Mouse (Mus musculus) CH12.LX (cell line): ENCODE results near the gene Pex16.

Source experiments
- CTCF ChIP-seq, 2 experiments: IDR thresholded peaks in 1 of 2; conservative IDR thresholded peaks in 1 of 2; 2 replicates each; pipeline ENCODE4 v1.5.1; 2011 to 2012; ENCODE audit warnings: low read depth in 2 of 2, low read length in 2 of 2, improper control_type of control experiment in 1 of 2, inconsistent platforms in 1 of 2, mild to moderate bottlenecking in 1 of 2, moderate library complexity in 1 of 2
- E2F4 ChIP-seq: IDR thresholded peaks from 2 replicates; pipeline ENCODE4 v1.6.1; 2011; ENCODE audit warnings: low read depth, low read length, improper control_type of control experiment; ENCODE audit not compliant: insufficient replicate concordance
- ETS1 ChIP-seq: conservative IDR thresholded peaks from 2 replicates; pipeline ENCODE4 v1.6.1; 2012; ENCODE audit warnings: low read depth, mild to moderate bottlenecking, inconsistent platforms, low read length, improper control_type of control experiment, moderate library complexity
- MAX ChIP-seq: IDR thresholded peaks from 2 replicates; pipeline ENCODE4 v1.6.1; 2011; ENCODE audit warnings: low read length, improper control_type of control experiment
- POLR2A ChIP-seq: IDR thresholded peaks from 2 replicates; pipeline ENCODE4 v1.6.1; 2011; ENCODE audit warnings: low read depth, mild to moderate bottlenecking, improper control_type of control experiment, low read length
- POLR2AphosphoS2 ChIP-seq: IDR thresholded peaks from 2 replicates; pipeline ENCODE4 v1.6.1; 2011; ENCODE audit warnings: low read depth, low read length, improper control_type of control experiment
- SIN3A ChIP-seq: IDR thresholded peaks from 2 replicates; pipeline ENCODE4 v1.6.1; 2012; ENCODE audit warnings: low read length, improper control_type of control experiment, inconsistent platforms
- SMC3 ChIP-seq: IDR thresholded peaks from 2 replicates; pipeline ENCODE4 v1.6.1; 2011; ENCODE audit warnings: low read depth, low read length, improper control_type of control experiment
- TCF12 ChIP-seq: IDR thresholded peaks from 2 replicates; pipeline ENCODE4 v1.6.1; 2014; ENCODE audit warnings: low read depth, mild to moderate bottlenecking, inconsistent platforms, low read length, improper control_type of control experiment
- UBTF ChIP-seq: IDR thresholded peaks from 2 replicates; pipeline ENCODE4 v1.6.1; 2012; ENCODE audit warnings: low read depth, mild to moderate bottlenecking, inconsistent platforms, low read length, improper control_type of control experiment, moderate library complexity
- USF1 ChIP-seq: IDR thresholded peaks from 2 replicates; pipeline ENCODE4 v1.6.1; 2014; ENCODE audit warnings: low read depth, mild to moderate bottlenecking, inconsistent platforms, low read length, improper control_type of control experiment
- ZMIZ1 ChIP-seq: IDR thresholded peaks from 2 replicates; pipeline ENCODE4 v1.6.1; 2012; ENCODE audit warnings: low read depth, mild to moderate bottlenecking, inconsistent platforms, low read length, improper control_type of control experiment

DNA sequence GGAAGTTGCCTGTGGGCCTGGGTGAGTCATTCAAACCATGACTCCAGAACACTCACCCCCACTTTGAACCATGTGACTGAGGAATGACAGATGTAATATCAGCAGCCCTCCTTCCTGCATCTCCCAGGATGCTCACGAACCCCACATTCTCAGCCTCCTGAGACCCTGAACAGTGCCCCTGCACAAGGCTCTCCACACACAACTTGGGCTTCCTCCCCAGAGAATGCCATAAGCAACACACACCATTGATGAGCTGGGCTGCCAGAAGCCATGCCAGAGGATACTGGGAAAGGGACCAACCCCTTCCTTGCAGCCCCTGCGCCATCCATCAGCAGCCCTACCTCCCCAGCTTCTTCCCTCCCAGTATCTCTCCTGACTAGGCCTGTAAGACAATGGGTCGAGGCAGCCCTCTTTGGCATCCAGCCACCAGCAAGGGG, 13.6 kb downstream of the Pex16 start:
- TF ChIP-seq SMC3 (no peak), CTCF (conservative IDR thresholded peaks at IDR 0.05 in 1 of 2, IDR thresholded peaks at IDR 0.05 in 1 of 2; ENCODE audit: low read depth in 2 of 2, low read length in 2 of 2) (no peak), POLR2A (no peak), E2F4 (no peak), ZMIZ1 (no peak), ETS1 (no peak), UBTF (no peak), MAX (no peak), USF1 (no peak), POLR2AphosphoS2 (no peak), TCF12 (no peak), SIN3A (no peak)
